Comparison of ENCODE assay signal across 9 mouse cellular contexts in genomic region chr2:25468962-25469915, GRCm38 (mm10). TPM values are rescaled to one million over a fixed set of nuclear protein-coding genes. Genes with fewer than 3 reads are reported as not detected.
DNase-seq lines count a peak whose midpoint lies in the region; ATAC-seq and TF ChIP-seq lines count a peak whose summit lies in the region.
"Had no signal": no experiment of that assay in that cellular context is flagged by ENCODE, and none has a peak within 500 bp of the region (broad histone marks: within the 10 kb centered on the region; RNA-seq: fewer than 3 reads in every experiment).

No protein-coding gene starts in this region.

- no peaks in the 10 kb centered on the region for H3K9me3 ChIP-seq in intestine, embryonic 14.5 days (ENCODE audit: control insufficient read depth, low read length)
- no peaks in the 10 kb centered on the region for H3K9me3 ChIP-seq in intestine, postnatal 0 days (ENCODE audit: control insufficient read depth)
- H3K9me3 ChIP-seq in heart, embryonic 15.5 days (replicated peaks) = no peaks in the 10 kb centered on the region

- intact Hi-C loops in gastrocnemius, postnatal 14 days (cut with DNase I; ENCODE audit: low total_unique reads) = no loop called here

- 73% methylated on average over 10 of the region's 10 CpGs for WGBS in intestine, embryonic 14.5 days
- 76% methylated on average over 10 of the region's 10 CpGs for WGBS in intestine, postnatal 0 days
- WGBS in heart, embryonic 15.5 days = 68% methylated on average over 10 of the region's 10 CpGs

- no peak overlapping the region for H3K9ac ChIP-seq in intestine, embryonic 14.5 days (ENCODE audit: low read length)
- no peak overlapping the region for H3K9ac ChIP-seq in intestine, postnatal 0 days (ENCODE audit: low read depth, low read length)
- 0 out of 2 replicates have a peak overlapping the region, but pooled peaks have one; percentile 18 for H3K9ac ChIP-seq in heart, embryonic 15.5 days

- no peaks in the 10 kb centered on the region for H3K4me1 ChIP-seq in intestine, embryonic 14.5 days (replicated peaks; ENCODE audit: control insufficient read depth, insufficient read depth, low read length)
- H3K4me1 ChIP-seq in intestine, postnatal 0 days (replicated peaks; ENCODE audit: control insufficient read depth, insufficient read depth, low read length) = 0 out of 2 replicates have a peak, but pooled peaks cover 3% of the 10 kb centered on the region
- H3K4me1 ChIP-seq in heart, embryonic 15.5 days (replicated peaks) = peaks cover 38% of the 10 kb centered on the region

- no peaks in the 10 kb centered on the region for H3K36me3 ChIP-seq in intestine, embryonic 14.5 days (ENCODE audit: control insufficient read depth, insufficient read depth, low read length)
- no peaks in the 10 kb centered on the region for H3K36me3 ChIP-seq in intestine, postnatal 0 days (ENCODE audit: control insufficient read depth, insufficient read depth)
- no peaks in the 10 kb centered on the region for H3K36me3 ChIP-seq in heart, embryonic 15.5 days

- ATAC-seq in intestine, embryonic 14.5 days (replicated peaks; ENCODE audit: low FRiP score, low TSS enrichment, low read depth) = peak; percentile 32; the same call in 1 of the 2 replicates
- ATAC-seq in intestine, postnatal 0 days = no peak
- peak; percentile 87 for ATAC-seq in heart, embryonic 15.5 days (replicated peaks; ENCODE audit: insufficient number of reproducible peaks, insufficient read depth, low FRiP score, low read depth)

- no peak overlapping the region for H3K27ac ChIP-seq in intestine, embryonic 14.5 days (ENCODE audit: low read depth)
- H3K27ac ChIP-seq in intestine, postnatal 0 days (ENCODE audit: low read depth, low read length) = no peak overlapping the region
- peak overlapping the region; percentile 96 for H3K27ac ChIP-seq in heart, embryonic 15.5 days

- no peak for DNase-seq in intestine, embryonic 14.5 days (ENCODE audit: low spot score)
- DNase-seq in cerebellum, adult 18-20 months = peak; percentile 67 to 77
- DNase-seq in layer of hippocampus, postnatal 10 days (ENCODE audit: low spot score in 2 of 2) = peak; percentile 52 to 59
- DNase-seq in spleen, postnatal 36 days (ENCODE audit: low spot score in 2 of 2) = no peak
- no peak for DNase-seq in gastrocnemius, postnatal 14 days
- DNase-seq in urinary bladder, adult 18-20 months (ENCODE audit: low spot score in 2 of 2) = no peak

- no peak overlapping the region for H3K4me3 ChIP-seq in intestine, embryonic 14.5 days (ENCODE audit: low read depth, low read length)
- no peak overlapping the region for H3K4me3 ChIP-seq in intestine, postnatal 0 days (ENCODE audit: low read depth, low read length)
- peak overlapping the region; percentile 3 for H3K4me3 ChIP-seq in heart, embryonic 15.5 days

- TF ChIP-seq CTCF in intestine, postnatal 0 days (IDR thresholded peaks at IDR 0.05; ENCODE audit: low read depth) = no peak

- H3K27me3 ChIP-seq in intestine, embryonic 14.5 days (replicated peaks; ENCODE audit: control insufficient read depth, insufficient read depth, low read length) = no peaks in the 10 kb centered on the region
- H3K27me3 ChIP-seq in intestine, postnatal 0 days (replicated peaks; ENCODE audit: control insufficient read depth, insufficient read depth, low read length) = no peaks in the 10 kb centered on the region
- H3K27me3 ChIP-seq in heart, embryonic 15.5 days = no peaks in the 10 kb centered on the region

- H3K4me2 ChIP-seq in intestine, embryonic 14.5 days (ENCODE audit: low read length) = no peak overlapping the region
- no peak overlapping the region for H3K4me2 ChIP-seq in intestine, postnatal 0 days (replicated peaks; ENCODE audit: low read depth)
- H3K4me2 ChIP-seq in heart, embryonic 15.5 days = peak overlapping the region; percentile 40

RNA-seq across cellular contexts. Expression of gene Ptgds, which starts 0.6 kb away (rescaled TPM):
- 6.2 and 7.9 TPM in 2 replicates for polyA plus RNA-seq in intestine, embryonic 14.5 days (2014; fragmentation: Nextera tagmentation; extraction: Ambion mirVana)
- 1.2 and 2.2 TPM in 2 replicates for polyA plus RNA-seq in intestine, postnatal 0 days (2015; fragmentation: Nextera tagmentation; extraction: Ambion mirVana)
- polyA plus RNA-seq in heart, embryonic 15.5 days (2015; fragmentation: Nextera tagmentation; extraction: Ambion mirVana) = 107 and 134 TPM in 2 replicates
- total RNA-seq in layer of hippocampus, postnatal 10 days (2021) = 100 to 1,000 TPM; 257 to 743 TPM
- 1 to 10 TPM; 1.3 to 1.4 TPM for total RNA-seq in gastrocnemius, postnatal 14 days (2021)

RNA-seq across cellular contexts. Expression of gene Paxx, which starts 8.3 kb away (rescaled TPM):
- polyA plus RNA-seq in intestine, embryonic 14.5 days (2014; fragmentation: Nextera tagmentation; extraction: Ambion mirVana) = 25.0 and 27.4 TPM in 2 replicates
- 41.2 and 46.2 TPM in 2 replicates for polyA plus RNA-seq in intestine, postnatal 0 days (2015; fragmentation: Nextera tagmentation; extraction: Ambion mirVana)
- polyA plus RNA-seq in heart, embryonic 15.5 days (2015; fragmentation: Nextera tagmentation; extraction: Ambion mirVana) = 31.1 and 38.0 TPM in 2 replicates
- 10 to 100 TPM; 56.1 to 68.6 TPM for total RNA-seq in layer of hippocampus, postnatal 10 days (2021)
- 10 to 100 TPM; 15.7 to 18.9 TPM for total RNA-seq in gastrocnemius, postnatal 14 days (2021)

RNA-seq across cellular contexts. Expression of gene Clic3, which starts 12.6 kb away (rescaled TPM):
- 1.8 and 2.0 TPM in 2 replicates for polyA plus RNA-seq in intestine, embryonic 14.5 days (2014; fragmentation: Nextera tagmentation; extraction: Ambion mirVana)
- 2.0 and 2.8 TPM in 2 replicates for polyA plus RNA-seq in intestine, postnatal 0 days (2015; fragmentation: Nextera tagmentation; extraction: Ambion mirVana)
- 6.1 and 9.6 TPM in 2 replicates for polyA plus RNA-seq in heart, embryonic 15.5 days (2015; fragmentation: Nextera tagmentation; extraction: Ambion mirVana)
- total RNA-seq in layer of hippocampus, postnatal 10 days (2021) = under 1 TPM in 1 of 2 experiments, not detected in 1; 0.60 TPM
- not detected for total RNA-seq in gastrocnemius, postnatal 14 days (2021)

RNA-seq across cellular contexts. Expression of gene Lcn12, which starts 24.5 kb away (rescaled TPM):
- not detected in 2 replicates for polyA plus RNA-seq in intestine, embryonic 14.5 days (2014; fragmentation: Nextera tagmentation; extraction: Ambion mirVana)
- 0.40 and 0.51 TPM in 2 replicates for polyA plus RNA-seq in intestine, postnatal 0 days (2015; fragmentation: Nextera tagmentation; extraction: Ambion mirVana)
- not detected in 2 replicates for polyA plus RNA-seq in heart, embryonic 15.5 days (2015; fragmentation: Nextera tagmentation; extraction: Ambion mirVana)
- total RNA-seq in layer of hippocampus, postnatal 10 days (2021) = not detected
- total RNA-seq in gastrocnemius, postnatal 14 days (2021) = not detected
- total RNA-seq: ES-E14 had no signal

RNA-seq across cellular contexts. Expression of gene Fbxw5, which starts 31.3 kb away (rescaled TPM):
- polyA plus RNA-seq in intestine, embryonic 14.5 days (2014; fragmentation: Nextera tagmentation; extraction: Ambion mirVana) = 72.9 and 79.3 TPM in 2 replicates
- polyA plus RNA-seq in intestine, postnatal 0 days (2015; fragmentation: Nextera tagmentation; extraction: Ambion mirVana) = 38.5 and 40.2 TPM in 2 replicates
- polyA plus RNA-seq in heart, embryonic 15.5 days (2015; fragmentation: Nextera tagmentation; extraction: Ambion mirVana) = 72.6 and 94.1 TPM in 2 replicates
- total RNA-seq in layer of hippocampus, postnatal 10 days (2021) = 100 to 1,000 TPM; 132 to 140 TPM
- 10 to 100 TPM; 68.6 to 70.5 TPM for total RNA-seq in gastrocnemius, postnatal 14 days (2021)

Comparison
In these comparisons a context has a peak if more than half of its experiments do, and no peak if none do; other contexts are left out.
1. DNase-seq: peak in cerebellum, adult 18-20 months (2 of 2) and layer of hippocampus, postnatal 10 days (2 of 2); none in intestine, embryonic 14.5 days (single experiment), spleen, postnatal 36 days (0 of 2), gastrocnemius, postnatal 14 days (single experiment) and urinary bladder, adult 18-20 months (0 of 2).
2. RNA of gene Ptgds, which starts 0.6 kb away (polyA plus RNA-seq): 107 to 134 TPM in heart, embryonic 15.5 days; 6.2 to 7.9 TPM in intestine, embryonic 14.5 days and 1.2 to 2.2 TPM in intestine, postnatal 0 days; every median in the first group is over 10 times any median in the second.